Mouse (Mus musculus) right cerebral cortex, adult 2 months (tissue): Measurements from ENCODE around the gene Tiam1.

Experiments
- DNase-seq, 2 experiments: peaks; one replicate each; pipeline ENCODE4 v3.0.0; 2021 to 2022; ENCODE audit warnings: low spot score in 2 of 2

The Tiam1 gene

GRCm38 (mm10) chr16:89844580-89844979 is 299.0 kb downstream of the Tiam1 start:
- peak; percentile 58 to 73 for DNase-seq

DNA sequence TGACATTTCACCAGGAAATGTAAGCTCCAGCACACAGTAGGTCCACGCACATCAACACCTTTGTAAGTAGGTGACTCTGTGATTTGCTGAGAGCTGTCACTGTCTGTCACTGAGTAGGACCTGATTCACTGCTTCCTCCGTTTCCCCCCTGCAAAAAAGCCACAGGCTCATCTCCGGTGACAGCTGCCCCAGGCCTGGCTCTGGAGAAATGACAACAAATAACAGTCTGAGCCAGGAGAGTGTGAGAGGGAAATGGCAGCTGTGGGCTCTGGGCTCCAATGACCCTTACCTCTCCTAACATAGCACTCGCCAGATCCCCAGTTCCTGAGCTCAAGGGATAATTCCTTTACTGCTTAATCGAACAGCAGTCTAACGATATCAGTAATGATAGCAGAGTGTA is 301.7 kb downstream of the Tiam1 start:
- no peak for DNase-seq

DNA sequence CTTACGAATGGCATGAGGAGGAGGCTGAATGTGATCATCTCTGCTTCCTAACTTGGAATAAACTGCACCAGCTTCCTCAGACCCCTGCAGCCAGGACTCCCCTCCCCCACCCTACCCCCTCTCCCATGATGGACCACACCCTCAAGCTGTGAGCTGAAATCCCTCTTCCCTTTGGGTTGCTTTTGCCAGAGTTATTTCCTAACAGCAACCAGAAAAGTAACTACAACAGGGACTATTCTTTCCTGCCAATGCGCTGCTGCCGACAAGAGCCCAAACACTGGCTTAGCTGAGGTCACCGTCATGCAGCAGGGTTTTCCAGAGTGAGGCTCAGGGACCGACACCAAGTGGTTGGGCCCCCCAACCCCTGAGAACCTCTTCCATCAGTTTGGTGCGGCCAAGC is 303.2 kb downstream of the Tiam1 start:
- no peak for DNase-seq

GRCm38 (mm10) chr16:89839829-89840228 is 303.7 kb downstream of the Tiam1 start:
- DNase-seq, result no peak

DNA sequence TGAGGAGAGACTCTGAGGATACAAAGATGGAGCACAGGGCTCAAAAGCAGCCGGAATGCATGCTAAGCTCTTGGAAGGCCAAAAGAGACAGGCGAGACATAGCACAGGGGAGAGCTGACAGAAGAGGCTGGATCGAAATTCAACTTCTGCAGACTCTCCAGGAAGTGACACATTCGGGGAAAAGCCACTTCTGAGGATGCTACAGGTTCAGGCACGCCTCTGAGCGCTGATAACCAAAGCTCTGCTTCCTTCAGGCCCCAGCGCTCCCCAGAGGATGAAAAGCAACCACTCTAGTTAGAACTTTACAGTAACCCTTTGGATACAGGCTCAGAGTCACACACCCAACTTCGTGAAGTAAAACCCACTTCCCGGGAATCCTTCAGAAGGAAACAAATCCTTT is 306.5 kb downstream of the Tiam1 start:
- DNase-seq, result no peak

DNA sequence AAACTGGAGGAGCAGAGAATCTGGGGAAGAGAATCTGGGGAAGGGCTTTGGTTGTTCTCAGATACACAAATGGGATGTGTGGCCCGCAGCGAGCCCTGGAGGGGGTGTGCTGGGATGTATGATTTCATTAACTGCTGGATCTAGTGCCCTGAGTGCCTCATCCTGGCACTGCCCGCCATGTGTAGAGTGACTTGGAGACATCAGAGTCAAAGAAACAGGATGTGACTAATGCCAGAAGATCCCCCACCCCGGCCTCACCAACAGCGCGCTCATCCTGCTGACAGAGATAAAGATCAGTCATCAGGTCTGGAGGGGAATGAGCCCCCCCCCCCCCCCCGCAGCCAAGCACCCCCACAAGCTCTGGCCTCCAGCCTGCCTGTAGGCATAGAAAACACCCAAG is 308.0 kb downstream of the Tiam1 start:
- no peak for DNase-seq

DNA sequence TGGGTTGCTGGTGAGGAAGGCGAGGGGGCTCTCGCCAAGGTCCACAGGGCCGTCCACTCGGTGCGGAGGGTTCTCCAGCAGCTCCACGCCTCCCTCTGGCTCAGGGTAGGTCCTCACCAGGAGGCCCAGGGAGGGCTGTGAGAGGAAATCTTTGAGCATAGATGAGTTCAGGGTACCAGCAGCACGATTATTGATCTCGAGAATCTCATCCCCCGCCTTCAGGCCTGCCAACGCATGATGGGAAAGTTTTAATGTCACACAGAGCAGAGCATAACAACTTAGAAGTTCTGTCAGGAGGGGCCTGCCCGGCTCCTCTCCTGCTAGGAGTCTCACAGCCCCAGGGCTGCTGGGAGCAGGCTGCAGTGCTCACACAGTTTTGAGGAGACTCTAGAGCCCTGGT is 310.6 kb downstream of the Tiam1 start:
- DNase-seq, result no peak

DNA sequence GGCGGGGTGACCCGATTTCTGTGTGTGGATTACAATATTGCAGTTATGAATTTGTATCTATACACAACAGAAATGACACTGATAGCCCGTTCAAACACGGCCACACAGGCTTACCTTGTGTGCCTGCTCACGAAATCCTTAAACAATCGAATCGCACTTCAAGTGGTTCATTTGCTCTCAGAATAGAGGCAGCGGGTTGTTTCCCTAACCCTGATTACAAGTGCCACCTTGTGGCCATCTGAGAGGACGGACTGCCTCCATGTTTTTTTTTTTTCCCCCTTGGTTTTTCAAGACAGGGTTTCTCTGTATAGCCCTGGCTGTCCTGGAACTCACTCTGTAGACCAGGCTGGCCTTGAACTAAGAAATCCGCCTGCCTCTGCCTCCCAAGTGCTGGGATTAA is 312.4 kb downstream of the Tiam1 start:
- DNase-seq, result peak; percentile 62 to 64

- no peak for DNase-seq
Measured at GRCm38 (mm10) chr16:89830221-89830648, 313.3 kb downstream of the Tiam1 start.

- no peak for DNase-seq
Measured at GRCm38 (mm10) chr16:89827496-89828125, 316.0 kb downstream of the Tiam1 start.

DNA sequence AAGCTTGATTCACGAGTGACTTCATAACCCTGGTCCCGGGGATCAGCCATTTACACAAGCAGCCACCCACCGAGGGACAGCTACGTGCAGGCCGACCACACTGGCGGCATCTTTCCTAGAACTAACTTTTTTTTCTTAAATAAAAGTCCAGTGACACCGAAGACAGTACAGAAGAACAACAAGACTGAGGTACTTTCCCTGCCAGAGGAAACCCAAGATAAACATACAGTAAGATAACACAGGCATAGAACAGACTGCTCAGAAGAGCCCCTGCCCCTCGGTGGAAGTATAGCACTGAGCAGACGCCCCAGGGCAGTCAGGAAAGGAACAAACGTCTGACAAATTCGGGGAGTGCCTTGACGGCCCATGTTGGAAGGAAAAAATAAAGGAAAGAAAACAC is 317.7 kb downstream of the Tiam1 start:
- DNase-seq, result no peak

- no peak for DNase-seq
Measured at GRCm38 (mm10) chr16:89822882-89823281, 320.7 kb downstream of the Tiam1 start.

- DNase-seq, result no peak
Measured at GRCm38 (mm10) chr16:89818661-89819060, 324.9 kb downstream of the Tiam1 start.

DNA sequence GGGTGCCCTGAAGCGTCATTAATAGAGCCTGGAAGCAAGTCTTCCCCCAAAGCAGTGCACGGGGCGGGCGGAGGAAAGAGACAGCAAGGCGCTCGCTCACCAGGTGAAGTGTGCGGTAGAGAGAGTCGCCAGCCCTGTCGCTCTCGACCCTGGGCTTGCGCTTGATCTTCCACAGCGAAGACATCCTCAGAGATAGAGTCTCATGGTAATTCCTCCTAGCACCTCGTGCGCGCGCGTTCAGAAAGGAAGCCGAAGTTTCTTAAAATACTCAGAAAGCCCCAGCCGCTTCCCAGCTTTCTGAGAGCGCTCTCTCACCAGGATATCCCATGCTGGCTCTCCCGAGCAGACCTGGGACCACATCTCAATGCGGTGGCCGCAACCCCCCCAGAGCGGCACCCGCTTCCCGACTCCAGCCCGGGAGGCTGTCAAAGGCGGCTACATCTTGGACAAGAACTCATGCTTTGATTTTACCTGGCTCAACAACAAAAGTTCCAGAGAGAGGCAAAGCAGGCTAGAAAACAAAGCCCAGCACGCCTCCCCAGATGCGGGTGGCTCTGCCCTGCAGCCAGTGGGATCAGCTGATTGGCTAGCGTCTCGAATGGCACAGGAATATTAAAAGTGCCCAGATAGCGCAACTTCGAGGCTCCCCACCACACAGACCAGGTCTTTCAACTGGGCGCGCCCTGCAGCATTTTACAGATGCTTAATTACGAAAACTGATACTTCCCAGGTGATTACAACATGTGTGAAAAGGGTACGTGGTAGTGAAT is 325.5 kb downstream of the Tiam1 start:
- DNase-seq, result peak in 1 of 2 experiments; percentile 36

DNA sequence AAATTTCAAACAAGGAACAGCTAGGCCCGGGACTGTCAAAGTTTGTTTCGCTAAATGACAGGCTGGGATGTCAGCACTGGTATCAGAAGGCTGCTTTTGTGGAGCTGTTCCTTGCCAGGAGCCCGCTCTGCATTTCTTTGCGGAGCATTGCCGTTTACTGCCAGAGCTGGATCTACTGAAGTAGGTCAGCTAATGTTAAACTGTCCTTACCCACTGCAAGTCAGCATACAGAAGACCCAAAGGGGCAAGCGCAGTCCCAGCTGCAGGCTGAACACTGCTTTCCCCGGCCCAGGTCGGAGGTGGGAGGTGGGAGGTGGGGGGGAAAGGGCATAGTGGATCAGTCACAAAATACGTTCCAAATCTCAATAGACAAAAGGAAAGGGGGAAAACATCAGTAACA is 326.3 kb downstream of the Tiam1 start:
- DNase-seq, result peak in 1 of 2 experiments; percentile 34

GRCm38 (mm10) chr16:89816506-89817172 is 326.9 kb downstream of the Tiam1 start:
- DNase-seq, result peak; percentile 56

GRCm38 (mm10) chr16:89813536-89813935 is 330.0 kb downstream of the Tiam1 start:
- peak in 1 of 2 experiments; percentile 41 for DNase-seq

- DNase-seq, result no peak
Measured at GRCm38 (mm10) chr16:89812891-89813290, 330.7 kb downstream of the Tiam1 start.

DNA sequence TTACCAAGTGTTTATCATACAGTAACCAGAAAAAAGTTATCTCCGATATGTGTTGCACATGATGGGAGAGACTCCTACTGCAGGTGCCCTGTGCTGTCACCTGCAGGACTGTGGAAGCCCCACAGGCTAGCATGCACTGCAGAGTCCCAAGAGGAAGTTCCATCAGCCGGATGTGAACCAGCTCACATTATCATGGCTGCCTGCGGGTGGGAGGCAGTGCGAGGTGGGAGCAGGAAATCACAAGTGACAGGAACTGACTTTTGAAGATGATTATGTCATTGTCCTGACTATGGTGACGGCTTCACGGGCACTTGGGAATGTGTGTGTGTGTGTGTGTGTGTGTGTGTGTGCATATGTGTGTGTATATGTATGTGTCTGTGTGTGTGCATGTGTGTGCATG is 333.2 kb downstream of the Tiam1 start:
- no peak for DNase-seq

DNA sequence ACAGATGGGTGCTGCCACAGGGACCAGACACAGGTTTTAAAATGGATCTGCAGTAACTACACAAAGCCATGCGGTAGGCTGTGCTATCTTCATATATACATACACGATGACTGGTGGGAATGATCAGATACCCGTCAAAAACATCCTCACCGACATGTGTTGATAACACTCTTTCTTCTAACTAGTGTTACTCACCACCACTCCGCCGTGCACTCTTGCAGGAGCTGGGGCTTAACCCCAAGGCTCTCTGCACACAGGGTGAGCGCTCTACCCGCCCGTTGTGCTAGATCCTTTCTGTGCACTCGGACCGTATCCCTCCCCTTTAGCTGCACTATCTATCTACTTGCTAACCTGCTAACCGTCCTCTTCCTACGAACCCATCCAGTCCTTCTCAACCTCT is 335.4 kb downstream of the Tiam1 start:
- no peak for DNase-seq

DNA sequence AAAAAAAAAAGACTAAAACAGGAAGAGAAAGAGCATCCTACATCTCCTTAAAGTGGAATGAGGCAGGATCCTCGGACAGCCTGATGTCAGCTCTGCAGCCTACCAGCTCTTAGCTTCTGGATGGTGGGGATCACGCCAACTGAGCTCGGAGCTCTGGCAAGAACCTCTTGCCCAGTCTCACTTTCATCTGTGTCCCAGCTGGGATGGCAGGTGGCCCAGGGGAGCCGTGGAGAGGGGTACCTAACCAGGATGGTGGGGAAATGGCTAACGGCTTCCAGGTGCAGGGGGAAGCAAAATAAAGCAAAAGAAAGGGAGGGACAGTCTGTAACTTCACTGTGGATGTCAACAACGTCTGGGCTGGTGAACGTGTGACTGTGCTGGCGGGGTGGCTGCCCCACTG is 337.6 kb downstream of the Tiam1 start:
- DNase-seq, result no peak

GRCm38 (mm10) chr16:89805210-89805609 is 338.4 kb downstream of the Tiam1 start:
- DNase-seq, result no peak

GRCm38 (mm10) chr16:89801493-89801892 is 342.1 kb downstream of the Tiam1 start:
- DNase-seq, result no peak
